Mouse (Mus musculus) gastrocnemius, postnatal 36 days (tissue): Measurements from ENCODE around the gene Lpar5. TPM values are rescaled to one million over a fixed set of nuclear protein-coding genes. Genes with fewer than 3 reads are reported as not detected.

Experiments
- DNase-seq, 2 experiments: peaks; one replicate each; pipeline ENCODE4 v3.0.0; 2022
- intact Hi-C: fragments of 180-260 bp; cut with DNase I; formaldehyde crosslinking; loops from one replicate; pipeline ENCODE4 v1.15.1; 2025
- microRNA-seq, 2 experiments: library from miRNA; unstranded; fragments of <30 nt; microRNA quantifications; one replicate each; pipeline ENCODE4 v1.2.0; 2021
- total RNA-seq, 2 experiments: library from RNA; stranded (reverse); gene quantifications; 2 replicates each; pipeline ENCODE4 v1.2.3; 2021

Lpar5 gene
- total RNA-seq, 2 experiments from 2014 or later, result not detected

DNA sequence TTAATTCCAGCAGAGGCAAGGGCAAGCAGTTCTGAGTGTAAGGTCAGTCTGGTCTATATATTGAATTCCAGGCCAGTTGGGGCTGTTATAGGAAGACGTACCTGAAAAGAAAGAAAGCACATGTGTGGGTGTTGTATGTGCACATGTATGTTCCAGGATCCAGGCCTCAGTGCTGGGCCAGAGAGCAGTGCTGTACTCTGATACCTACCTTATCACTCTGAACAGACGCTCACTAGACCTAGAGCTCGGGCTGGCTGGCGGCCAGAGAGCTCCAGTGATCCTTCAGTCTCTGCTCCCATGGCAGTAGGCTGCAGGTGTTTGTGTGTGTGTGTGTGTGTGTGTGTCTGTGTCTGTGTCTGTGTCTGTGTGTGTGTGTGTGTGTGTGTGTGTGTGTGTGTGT is 36.5 kb downstream of the Lpar5 start:
- intact Hi-C loops, result loop anchor here (5.0 kb wide), 1 partner anchor 33 kb away; no protein-coding TSS in a partner anchor
- DNase-seq, result no peak

DNA sequence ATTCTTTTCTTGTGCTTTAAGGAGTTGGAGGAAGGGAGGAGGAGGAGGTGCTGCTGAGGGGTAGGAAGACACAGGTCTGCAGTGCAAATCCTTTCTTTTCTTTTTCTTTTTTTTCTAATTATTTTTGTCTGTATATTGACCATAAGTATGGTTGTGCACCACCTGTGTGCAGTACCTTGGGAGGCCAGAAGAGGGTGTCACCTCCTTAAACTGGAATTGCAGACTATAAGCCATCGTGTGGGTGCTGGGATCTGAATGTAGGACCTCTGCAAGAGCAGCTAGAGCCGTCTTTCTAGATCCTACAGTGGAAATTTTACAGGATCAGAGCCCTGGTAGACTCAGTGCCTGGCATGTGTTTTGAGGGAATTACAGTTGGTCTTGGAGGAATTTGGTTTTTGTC is 40.0 kb downstream of the Lpar5 start:
- DNase-seq, result no peak
- intact Hi-C loops, result no loop called here

GRCm38 (mm10) chr6:125109371-125109770 is 41.7 kb downstream of the Lpar5 start:
- intact Hi-C loops, result no loop called here
- no peak for DNase-seq

GRCm38 (mm10) chr6:125110927-125111326 is 43.2 kb downstream of the Lpar5 start:
- DNase-seq, result peak in 1 of 2 experiments; percentile 30
- intact Hi-C loops, result no loop called here

- DNase-seq, result no peak
- intact Hi-C loops, result no loop called here
Measured at GRCm38 (mm10) chr6:125112553-125112952, 44.8 kb downstream of the Lpar5 start.

GRCm38 (mm10) chr6:125119387-125119786 is 51.7 kb downstream of the Lpar5 start:
- intact Hi-C loops, result no loop called here
- no peak for DNase-seq

- intact Hi-C loops, result no loop called here
Measured at GRCm38 (mm10) chr6:125128724-125129123, 61.0 kb downstream of the Lpar5 start.

DNA sequence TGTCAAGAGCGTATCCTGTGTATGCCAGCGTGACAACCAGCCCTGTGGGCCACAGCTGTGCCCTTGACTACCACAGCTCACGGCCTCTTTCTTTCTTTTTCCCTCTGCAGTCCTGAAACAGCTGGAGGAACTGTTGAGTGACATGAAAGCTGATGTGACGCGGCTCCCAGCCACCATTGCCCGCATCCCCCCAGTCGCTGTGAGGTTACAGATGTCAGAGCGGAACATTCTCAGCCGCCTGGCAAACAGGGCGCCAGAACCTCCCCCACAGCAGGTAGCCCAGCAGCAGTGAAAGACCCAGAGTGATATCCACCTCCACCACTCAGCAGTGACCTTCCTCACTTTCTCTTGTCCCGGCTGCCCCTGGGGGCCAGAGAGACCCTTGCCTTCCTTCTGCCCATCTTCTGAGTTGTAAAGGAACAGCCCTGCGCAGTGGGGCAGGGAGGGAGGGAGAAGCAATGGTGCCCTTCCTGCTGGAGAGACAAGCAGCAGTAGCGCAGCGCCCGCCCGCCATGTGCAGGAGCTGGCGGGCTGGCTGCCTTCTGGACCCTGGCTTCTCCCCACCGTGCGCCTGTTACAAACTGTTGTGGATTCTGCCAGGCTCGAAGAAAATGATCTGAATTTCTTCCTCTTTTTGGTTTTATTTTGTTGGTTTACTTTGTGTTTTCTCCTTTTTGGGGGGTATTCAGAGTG is 62.1 kb downstream of the Lpar5 start:
- intact Hi-C loops, result loop anchor here (5.0 kb wide), 1 partner anchor 88 kb away; no protein-coding TSS in a partner anchor
- no peak for DNase-seq

More at GRCm38 (mm10) chr6:125128724-125129123, 61.0 kb downstream of the Lpar5 start:
- DNase-seq, result no peak

- peak; percentile 79 to 81 for DNase-seq
- intact Hi-C loops, result loop anchor here (5.0 kb wide), 1 partner anchor 89 kb away; no protein-coding TSS in a partner anchor
Measured at GRCm38 (mm10) chr6:125131302-125132156, 63.8 kb downstream of the Lpar5 start, which contains the start of gene Nop2. Gene Nop2 (plus strand): TSS chr6:125131909.

Small RNAs within 50 kb of the gene (microRNA-seq; reads per million reads assigned to microRNA genes)
- gene Mir7045, result 0 reads per million in 2 experiments

Other genes starting within 250 kb of the Lpar5 start
- 10 to 100 TPM; 41.7 to 43.2 TPM for gene Usp5, start 238.4 kb upstream of the Lpar5 start, total RNA-seq
- 1 to 10 TPM; 1.5 to 1.8 TPM for gene Cdca3, start 238.4 kb upstream of the Lpar5 start, total RNA-seq
- gene Gnb3, start 227.6 kb upstream of the Lpar5 start, total RNA-seq, result 1 to 10 TPM; 1.2 to 1.6 TPM
- 1 to 10 TPM; 7.5 to 7.9 TPM for gene P3h3, start 210.2 kb upstream of the Lpar5 start, total RNA-seq
- under 1 TPM; 0.12 to 0.23 TPM for gene Gpr162, start 203.9 kb upstream of the Lpar5 start, total RNA-seq
- gene Cd4, start 179.7 kb upstream of the Lpar5 start, total RNA-seq, result 1 to 10 TPM in 1 of 2 experiments, not detected in 1; 2.8 TPM
- under 1 TPM in 1 of 2 experiments, not detected in 1; 0.25 TPM for gene Lag3, start 156.2 kb upstream of the Lpar5 start, total RNA-seq
- 100 to 1,000 TPM; 101 to 129 TPM for gene Ptms, start 147.8 kb upstream of the Lpar5 start, total RNA-seq
- 100 to 1,000 TPM; 201 to 209 TPM for gene Mlf2, start 136.5 kb upstream of the Lpar5 start, total RNA-seq
- gene Cops7a, start 102.4 kb upstream of the Lpar5 start, total RNA-seq, result 100 to 1,000 TPM in 1 of 2 experiments, 10 to 100 TPM in 1; 98.3 to 107 TPM
- 1 to 10 TPM in 1 of 2 experiments, under 1 TPM in 1; 0.10 to 1.3 TPM for gene Pianp, start 71.2 kb upstream of the Lpar5 start, total RNA-seq
- gene Zfp384, start 58.8 kb upstream of the Lpar5 start, total RNA-seq, result 10 to 100 TPM; 20.3 to 22.8 TPM
- 10 to 100 TPM; 26.4 to 31.1 TPM for gene Ing4, start 28.2 kb upstream of the Lpar5 start, total RNA-seq
- gene Acrbp, start 18.2 kb upstream of the Lpar5 start, total RNA-seq, result 1 to 10 TPM; 2.5 to 2.7 TPM
- gene Chd4, start 28.1 kb downstream of the Lpar5 start, total RNA-seq, result 10 to 100 TPM; 67.6 to 72.2 TPM
- gene Nop2, start 64.0 kb downstream of the Lpar5 start, total RNA-seq, result 10 to 100 TPM; 14.6 to 19.0 TPM
- gene Iffo1, start 77.3 kb downstream of the Lpar5 start, total RNA-seq, result 10 to 100 TPM; 11.6 to 12.3 TPM
- over 10,000 TPM; 11,568 to 13,182 TPM for gene Gapdh, start 98.5 kb downstream of the Lpar5 start, total RNA-seq
- gene Ncapd2, start 123.8 kb downstream of the Lpar5 start, total RNA-seq, result 10 to 100 TPM in 1 of 2 experiments, 1 to 10 TPM in 1; 8.0 to 13.7 TPM
- gene Mrpl51, start 123.9 kb downstream of the Lpar5 start, total RNA-seq, result 100 to 1,000 TPM; 212 to 225 TPM
- gene Vamp1, start 147.6 kb downstream of the Lpar5 start, total RNA-seq, result 10 to 100 TPM; 16.6 to 17.4 TPM
- gene Tapbpl, start 163.9 kb downstream of the Lpar5 start, total RNA-seq, result 1 to 10 TPM; 2.1 to 2.3 TPM
- gene Cd27, start 169.1 kb downstream of the Lpar5 start, total RNA-seq, result 1 to 10 TPM in 1 of 2 experiments, under 1 TPM in 1; 0.57 to 1.5 TPM
- not detected for gene Tuba3a, start 218.1 kb downstream of the Lpar5 start, total RNA-seq
- gene Ltbr, start 246.0 kb downstream of the Lpar5 start, total RNA-seq, result 10 to 100 TPM; 20.3 to 21.7 TPM